In the genomic region with DNA sequence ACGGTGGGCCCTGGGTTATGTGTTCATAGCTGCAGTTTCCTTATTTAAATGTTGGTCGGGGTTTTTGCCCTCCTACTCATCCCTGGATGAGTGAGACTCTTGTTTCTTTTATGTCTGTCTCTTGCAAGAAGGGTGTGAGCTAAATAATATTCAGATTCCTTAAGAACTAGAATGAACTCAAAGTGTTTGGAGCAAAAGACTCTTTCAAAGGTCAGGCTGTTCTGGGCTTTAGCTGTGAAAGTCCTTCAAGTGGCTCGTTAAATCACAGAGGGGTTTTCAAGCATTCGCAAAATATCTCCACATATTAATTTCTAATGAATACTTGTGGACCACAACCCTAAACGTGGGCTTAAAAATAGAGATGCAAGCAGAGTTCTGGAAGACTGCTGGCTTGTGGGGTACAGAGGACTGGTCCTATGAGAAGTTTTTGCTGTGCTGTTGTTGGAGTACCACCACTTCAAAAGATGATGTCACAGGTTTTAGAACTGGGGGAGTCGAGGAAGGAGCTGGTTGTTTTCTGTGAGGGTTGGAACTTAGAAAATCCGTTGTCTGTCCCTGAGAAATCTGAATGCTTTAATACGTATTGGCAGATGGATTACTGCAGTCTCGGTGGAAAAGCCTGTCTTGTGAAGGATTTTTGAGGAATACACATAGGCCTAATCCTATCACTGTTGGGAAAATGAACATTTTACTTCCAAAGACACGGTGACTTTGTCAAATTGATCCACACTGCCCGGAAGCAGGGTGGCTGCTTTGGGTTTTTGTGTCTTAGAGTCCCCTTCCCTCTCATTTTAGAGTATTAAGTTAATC, we compare ENCODE assay signal across 9 mouse cellular contexts. TPM values are rescaled to one million over a fixed set of nuclear protein-coding genes. Genes with fewer than 3 reads are reported as not detected.
DNase-seq lines count a peak whose midpoint lies in the region; ATAC-seq and TF ChIP-seq lines count a peak whose summit lies in the region.
"Had no signal": no experiment of that assay in that cellular context is flagged by ENCODE, and none has a peak within 500 bp of the region (broad histone marks: within the 10 kb centered on the region; RNA-seq: fewer than 3 reads in every experiment).

No protein-coding gene starts in this region.

- H3K4me2 ChIP-seq in embryonic facial prominence, embryonic 13.5 days, result peak overlapping the region; percentile 92
- peak overlapping the region; percentile 99 for H3K4me2 ChIP-seq in hindbrain, embryonic 15.5 days
- peak overlapping the region; percentile 93 for H3K4me2 ChIP-seq in midbrain, postnatal 0 days (ENCODE audit: low read depth, low read length, poor library complexity, severe bottlenecking)

- peaks cover 3% of the 10 kb centered on the region; the same call in 1 of the 2 replicates for H3K27me3 ChIP-seq in embryonic facial prominence, embryonic 13.5 days
- peaks cover 15% of the 10 kb centered on the region; the same call in 1 of the 2 replicates for H3K27me3 ChIP-seq in hindbrain, embryonic 15.5 days
- H3K27me3 ChIP-seq in midbrain, postnatal 0 days (ENCODE audit: insufficient read depth, low read length), result no peaks in the 10 kb centered on the region

- TF ChIP-seq CTCF in left cerebral cortex, adult 2 months (IDR thresholded peaks at IDR 0.05), result no peak
- TF ChIP-seq CTCF in midbrain, postnatal 0 days (IDR thresholded peaks at IDR 0.05), result no peak

- no peaks in the 10 kb centered on the region for H3K9me3 ChIP-seq in embryonic facial prominence, embryonic 13.5 days
- H3K9me3 ChIP-seq in hindbrain, embryonic 15.5 days, result no peaks in the 10 kb centered on the region
- no peaks in the 10 kb centered on the region for H3K9me3 ChIP-seq in midbrain, postnatal 0 days (ENCODE audit: low read length)

- peaks cover 45% of the 10 kb centered on the region for H3K4me1 ChIP-seq in embryonic facial prominence, embryonic 13.5 days
- peaks cover 31% of the 10 kb centered on the region for H3K4me1 ChIP-seq in hindbrain, embryonic 15.5 days (replicated peaks)
- no peaks in the 10 kb centered on the region for H3K4me1 ChIP-seq in midbrain, postnatal 0 days (ENCODE audit: insufficient read depth, low read length)

- H3K36me3 ChIP-seq in embryonic facial prominence, embryonic 13.5 days, result no peaks in the 10 kb centered on the region
- no peaks in the 10 kb centered on the region for H3K36me3 ChIP-seq in hindbrain, embryonic 15.5 days
- no peaks in the 10 kb centered on the region for H3K36me3 ChIP-seq in midbrain, postnatal 0 days (ENCODE audit: insufficient read depth, low read length)

- peak overlapping the region; percentile 100 for H3K27ac ChIP-seq in left cerebral cortex, adult 2 months
- no peak overlapping the region for H3K27ac ChIP-seq in embryonic facial prominence, embryonic 13.5 days
- H3K27ac ChIP-seq in hindbrain, embryonic 15.5 days (replicated peaks), result 0 out of 2 replicates have a peak overlapping the region, but pooled peaks have one; percentile 99
- peak overlapping the region; percentile 59; the same call in 1 of the 2 replicates for H3K27ac ChIP-seq in midbrain, postnatal 0 days (ENCODE audit: low read depth, low read length)

- intact Hi-C loops in left cerebral cortex, adult 2 months (cut with DNase I), result loop anchor here (10.0 kb wide), 1 partner anchor 184 kb away; no protein-coding TSS in a partner anchor
- intact Hi-C loops in left cerebral cortex, postnatal 14 days (cut with DNase I), result loop anchor here (5.0 kb wide), 1 partner anchor 337 kb away; no protein-coding TSS in a partner anchor

- peak overlapping the region; percentile 78 for H3K4me3 ChIP-seq in left cerebral cortex, adult 2 months
- peak overlapping the region; percentile 75 for H3K4me3 ChIP-seq in embryonic facial prominence, embryonic 13.5 days
- H3K4me3 ChIP-seq in hindbrain, embryonic 15.5 days, result peak overlapping the region; percentile 81
- H3K4me3 ChIP-seq in midbrain, postnatal 0 days (ENCODE audit: low read depth, low read length), result peak overlapping the region; percentile 66

- 28% methylated on average over 11 of the region's 11 CpGs for WGBS in embryonic facial prominence, embryonic 13.5 days
- 35% methylated on average over 11 of the region's 11 CpGs for WGBS in hindbrain, embryonic 15.5 days
- WGBS in midbrain, postnatal 0 days, result 23% methylated on average over 11 of the region's 11 CpGs

- no peak for ATAC-seq in embryonic facial prominence, embryonic 13.5 days (ENCODE audit: insufficient number of reproducible peaks, insufficient read depth, low FRiP score, low TSS enrichment, low read depth)
- ATAC-seq in hindbrain, embryonic 15.5 days (ENCODE audit: low FRiP score, low read depth), result no peak
- ATAC-seq in midbrain, postnatal 0 days (ENCODE audit: low FRiP score), result no peak

- H3K9ac ChIP-seq in embryonic facial prominence, embryonic 13.5 days, result peak overlapping the region; percentile 89; the same call in 1 of the 2 replicates
- peak overlapping the region; percentile 68; the same call in 1 of the 2 replicates for H3K9ac ChIP-seq in hindbrain, embryonic 15.5 days
- H3K9ac ChIP-seq in midbrain, postnatal 0 days (replicated peaks; ENCODE audit: low read length, poor library complexity, severe bottlenecking), result peak overlapping the region; percentile 39; the same call in 1 of the 2 replicates

- DNase-seq in left cerebral cortex, adult 2 months (ENCODE audit: extremely low spot score in 1 of 2, low spot score in 2 of 2), result no peak
- no peak for DNase-seq in left cerebral cortex, postnatal 14 days (ENCODE audit: low spot score in 2 of 2)
- DNase-seq in midbrain, postnatal 0 days (ENCODE audit: low spot score), result no peak
- DNase-seq in urinary bladder, postnatal 4 days (ENCODE audit: low spot score in 2 of 2), result no peak
- no peak for DNase-seq in adrenal gland, postnatal 14 days
- DNase-seq in kidney, postnatal 36 days, result no peak

RNA-seq across cellular contexts. Expression of a gene that starts 1.7 kb away (rescaled TPM):
- 10 to 100 TPM; 30.8 to 36.8 TPM for total RNA-seq in left cerebral cortex, adult 2 months (2021)
- 10 to 100 TPM; 28.0 to 33.6 TPM for total RNA-seq in left cerebral cortex, postnatal 14 days (2021)
- 1.8 TPM in 2 replicates for polyA plus RNA-seq in embryonic facial prominence, embryonic 13.5 days (2015; fragmentation: Nextera tagmentation; extraction: Ambion mirVana)
- polyA plus RNA-seq in hindbrain, embryonic 15.5 days (2015; fragmentation: Nextera tagmentation; extraction: Ambion mirVana), result 0.41 and 0.72 TPM in 2 replicates
- total RNA-seq in midbrain, postnatal 0 days (2014; rRNA removed), result 2.5 and 3.2 TPM in 2 replicates
- 0.22 and 0.31 TPM in 2 replicates for polyA plus RNA-seq in midbrain, postnatal 0 days (2015; fragmentation: Nextera tagmentation; extraction: Ambion mirVana)
- 48.4 and 72.0 TPM in 2 replicates for total RNA-seq in adrenal gland, postnatal 14 days (2021)

RNA-seq across cellular contexts. Expression of a gene that starts 2.1 kb away (rescaled TPM):
- total RNA-seq in left cerebral cortex, adult 2 months (2021), result not detected
- not detected for total RNA-seq in left cerebral cortex, postnatal 14 days (2021)
- polyA plus RNA-seq in embryonic facial prominence, embryonic 13.5 days (2015; fragmentation: Nextera tagmentation; extraction: Ambion mirVana), result not detected in 2 replicates
- not detected in 2 replicates for polyA plus RNA-seq in hindbrain, embryonic 15.5 days (2015; fragmentation: Nextera tagmentation; extraction: Ambion mirVana)
- total RNA-seq in midbrain, postnatal 0 days (2014; rRNA removed), result not detected in 2 replicates
- polyA plus RNA-seq in midbrain, postnatal 0 days (2015; fragmentation: Nextera tagmentation; extraction: Ambion mirVana), result not detected in 2 replicates
- not detected in 2 replicates for total RNA-seq in adrenal gland, postnatal 14 days (2021)
- total RNA-seq: layer of hippocampus, postnatal 14 days had no signal

RNA-seq across cellular contexts. Expression of a gene that starts 58.2 kb away (rescaled TPM):
- not detected for total RNA-seq in left cerebral cortex, adult 2 months (2021)
- total RNA-seq in left cerebral cortex, postnatal 14 days (2021), result under 1 TPM; 0.18 to 0.30 TPM
- 0.79 and 2.4 TPM in 2 replicates for polyA plus RNA-seq in embryonic facial prominence, embryonic 13.5 days (2015; fragmentation: Nextera tagmentation; extraction: Ambion mirVana)
- polyA plus RNA-seq in hindbrain, embryonic 15.5 days (2015; fragmentation: Nextera tagmentation; extraction: Ambion mirVana), result 0.17 TPM in 1 of 2 replicates, not detected in the other
- total RNA-seq in midbrain, postnatal 0 days (2014; rRNA removed), result 0.47 and 1.4 TPM in 2 replicates
- 0.22 and 0.56 TPM in 2 replicates for polyA plus RNA-seq in midbrain, postnatal 0 days (2015; fragmentation: Nextera tagmentation; extraction: Ambion mirVana)
- not detected in 2 replicates for total RNA-seq in adrenal gland, postnatal 14 days (2021)

Comparison
In these comparisons a context has a peak if more than half of its experiments do, and no peak if none do; other contexts are left out.
1. H3K9ac ChIP-seq: peak in every context shown above with its lines; median percentile 89 in embryonic facial prominence, embryonic 13.5 days; 68 in hindbrain, embryonic 15.5 days; 39 in midbrain, postnatal 0 days.